Mouse (Mus musculus) retina, embryonic 14.5 days (tissue): Measurements from ENCODE around the gene Krt79.

Experiments used
- DNase-seq: peaks from one replicate; pipeline ENCODE4 v3.0.0-alpha.2; 2015; ENCODE audit warnings: low spot score

Krt79 gene

GRCm38 (mm10) chr15:101940274-101940829, at the start of gene Krt79:
Krt79 (minus strand) TSS chr15:101940324.
- DNase-seq = no peak

GRCm38 (mm10) chr15:101988714-101989113, 48.6 kb upstream of the Krt79 start:
- DNase-seq = no peak

GRCm38 (mm10) chr15:101988119-101988518, 48.0 kb upstream of the Krt79 start:
- peak; percentile 94 for DNase-seq

- DNase-seq = no peak
These were observed 44.6 kb upstream of the Krt79 start for GRCm38 (mm10) chr15:101984746-101985145.

- peak; percentile 98 for DNase-seq
These were observed 44.0 kb upstream of the Krt79 start for GRCm38 (mm10) chr15:101983949-101984601.

GRCm38 (mm10) chr15:101983315-101983948, 43.3 kb upstream of the Krt79 start:
- no peak for DNase-seq

- no peak for DNase-seq
These were observed 40.7 kb upstream of the Krt79 start for GRCm38 (mm10) chr15:101980849-101981248.

GRCm38 (mm10) chr15:101977043-101977726, 37.1 kb upstream of the Krt79 start:
- peak; percentile 80 for DNase-seq

GRCm38 (mm10) chr15:101976641-101977040, 36.5 kb upstream of the Krt79 start:
- DNase-seq = no peak

GRCm38 (mm10) chr15:101976023-101976422, 35.9 kb upstream of the Krt79 start:
- DNase-seq = no peak

GRCm38 (mm10) chr15:101974083-101974845, 34.1 kb upstream of the Krt79 start:
- no peak for DNase-seq

GRCm38 (mm10) chr15:101973414-101974077, 33.4 kb upstream of the Krt79 start:
- DNase-seq = peak; percentile 100

GRCm38 (mm10) chr15:101970536-101970935, 30.4 kb upstream of the Krt79 start:
- DNase-seq = peak; percentile 87

- DNase-seq = no peak
These were observed 26.7 kb upstream of the Krt79 start for GRCm38 (mm10) chr15:101966808-101967207.

GRCm38 (mm10) chr15:101958891-101959290, 18.8 kb upstream of the Krt79 start:
- no peak for DNase-seq

GRCm38 (mm10) chr15:101954187-101954586, 14.1 kb upstream of the Krt79 start, which contains the start of gene Krt78:
Krt78 (minus strand) TSS chr15:101954287.
- no peak for DNase-seq

- no peak for DNase-seq
These were observed 12.8 kb upstream of the Krt79 start for GRCm38 (mm10) chr15:101952733-101953474.

GRCm38 (mm10) chr15:101945430-101945829, 5.3 kb upstream of the Krt79 start:
- DNase-seq = no peak

- DNase-seq = no peak
These were observed 1.8 kb upstream of the Krt79 start for GRCm38 (mm10) chr15:101941948-101942347.

GRCm38 (mm10) chr15:101938600-101939308, 1.4 kb downstream of the Krt79 start:
- no peak for DNase-seq
